Mouse (Mus musculus): Measurements from ENCODE around the gene Tmem231.

Gene Tmem231

GRCm38 (mm10) chr8:111933348-111934076, at the start of gene Tmem231:
Gene Tmem231 (minus strand): TSS chr8:111933881.
- DNase-seq (ENCODE audit: low read depth, low spot score) = peak; percentile 70

- DNase-seq (ENCODE audit: low read depth, low spot score) = no peak
These were observed 48.4 kb upstream of the Tmem231 start for GRCm38 (mm10) chr8:111982116-111982515.

- no peak for DNase-seq (ENCODE audit: low read depth, low spot score)
These were observed 44.5 kb upstream of the Tmem231 start for GRCm38 (mm10) chr8:111978147-111978546.

GRCm38 (mm10) chr8:111976326-111976725, 42.6 kb upstream of the Tmem231 start:
- DNase-seq (ENCODE audit: low read depth, low spot score) = no peak

- no peak for DNase-seq (ENCODE audit: low read depth, low spot score)
These were observed 42.0 kb upstream of the Tmem231 start for GRCm38 (mm10) chr8:111975706-111976105.

- no peak for DNase-seq (ENCODE audit: low read depth, low spot score)
These were observed 40.5 kb upstream of the Tmem231 start for GRCm38 (mm10) chr8:111974138-111974537.

DNA sequence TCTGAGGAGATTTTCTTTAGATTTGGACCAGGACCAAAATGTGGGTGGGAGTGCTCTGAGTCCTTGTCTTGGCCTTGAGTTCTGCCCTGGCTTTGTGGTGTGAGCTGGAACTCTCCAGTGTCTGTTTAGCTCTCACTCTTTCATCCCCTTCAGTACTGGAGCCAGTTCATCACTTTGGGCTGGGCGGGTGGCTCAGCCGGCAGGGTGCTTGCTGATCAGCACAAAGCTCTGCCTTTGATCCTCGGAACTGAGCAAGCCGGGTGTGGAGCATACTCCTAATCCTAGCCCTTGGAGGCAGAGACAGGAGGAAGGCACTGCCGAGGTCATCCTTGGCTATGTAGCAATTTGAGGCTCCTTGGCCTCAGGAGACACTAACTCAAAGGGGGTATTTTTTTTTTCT, 35.3 kb upstream of the Tmem231 start:
- DNase-seq (ENCODE audit: low read depth, low spot score) = no peak

DNA sequence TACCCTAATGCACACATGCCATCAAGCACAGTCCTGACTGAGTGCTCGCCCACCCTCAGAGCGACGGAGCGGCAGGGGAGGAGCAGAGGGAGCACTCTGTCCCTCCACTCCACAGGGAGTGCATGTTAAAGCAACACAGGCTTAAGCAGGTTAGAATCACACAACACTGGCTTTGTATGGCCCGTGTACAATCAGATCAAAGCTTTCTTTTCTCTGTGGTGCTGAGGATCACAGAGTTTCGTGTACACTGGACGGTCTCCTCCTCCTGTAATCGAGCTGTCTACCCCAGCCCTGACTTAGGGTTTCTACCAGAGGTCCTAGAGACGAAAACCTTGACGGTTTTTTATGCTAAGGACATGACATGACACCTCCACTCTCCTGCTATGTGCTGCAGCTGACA, 34.9 kb upstream of the Tmem231 start:
- no peak for DNase-seq (ENCODE audit: low read depth, low spot score)

DNA sequence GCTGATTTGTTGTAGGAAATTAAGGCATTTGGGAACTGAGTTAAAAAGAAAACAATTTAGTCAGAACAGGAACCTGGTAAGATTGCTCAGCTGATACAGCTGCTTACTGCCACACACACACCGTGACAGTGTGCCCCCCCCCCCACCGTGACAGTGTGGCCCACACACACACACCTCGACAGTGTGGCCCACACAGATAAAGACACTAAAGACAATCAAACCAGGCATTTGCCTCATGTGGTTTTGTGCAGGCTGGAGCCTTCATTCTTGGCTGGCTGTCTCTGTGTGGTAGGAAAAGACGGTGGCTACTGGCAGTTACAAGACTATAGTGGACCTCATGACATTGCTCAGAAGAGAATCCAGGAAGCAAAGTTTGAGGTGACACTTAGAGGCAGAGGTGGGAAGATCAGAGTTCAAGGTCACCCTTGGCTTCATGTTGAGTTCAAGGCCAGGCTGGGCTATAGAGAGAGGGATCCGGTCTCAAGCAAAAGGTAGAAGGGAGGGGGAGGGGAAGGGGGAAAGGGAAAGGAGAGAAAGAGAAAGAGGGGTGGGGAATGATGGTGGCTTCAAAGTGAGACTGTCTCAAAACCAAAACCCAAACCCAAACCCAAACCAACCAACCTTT, 33.7 kb upstream of the Tmem231 start:
- no peak for DNase-seq (ENCODE audit: low read depth, low spot score)

GRCm38 (mm10) chr8:111964849-111965561, 31.3 kb upstream of the Tmem231 start:
- no peak for DNase-seq (ENCODE audit: low read depth, low spot score)

GRCm38 (mm10) chr8:111964351-111964750, 30.7 kb upstream of the Tmem231 start:
- DNase-seq (ENCODE audit: low read depth, low spot score) = no peak

GRCm38 (mm10) chr8:111963546-111963945, 29.9 kb upstream of the Tmem231 start:
- no peak for DNase-seq (ENCODE audit: low read depth, low spot score)

- no peak for DNase-seq (ENCODE audit: low read depth, low spot score)
These were observed 29.4 kb upstream of the Tmem231 start for GRCm38 (mm10) chr8:111963091-111963490.

- no peak for DNase-seq (ENCODE audit: low read depth, low spot score)
These were observed 28.9 kb upstream of the Tmem231 start for GRCm38 (mm10) chr8:111962589-111962988.

GRCm38 (mm10) chr8:111961330-111961729, 27.6 kb upstream of the Tmem231 start:
- no peak for DNase-seq (ENCODE audit: low read depth, low spot score)

GRCm38 (mm10) chr8:111960591-111961321, 27.1 kb upstream of the Tmem231 start:
- DNase-seq (ENCODE audit: low read depth, low spot score) = no peak

DNA sequence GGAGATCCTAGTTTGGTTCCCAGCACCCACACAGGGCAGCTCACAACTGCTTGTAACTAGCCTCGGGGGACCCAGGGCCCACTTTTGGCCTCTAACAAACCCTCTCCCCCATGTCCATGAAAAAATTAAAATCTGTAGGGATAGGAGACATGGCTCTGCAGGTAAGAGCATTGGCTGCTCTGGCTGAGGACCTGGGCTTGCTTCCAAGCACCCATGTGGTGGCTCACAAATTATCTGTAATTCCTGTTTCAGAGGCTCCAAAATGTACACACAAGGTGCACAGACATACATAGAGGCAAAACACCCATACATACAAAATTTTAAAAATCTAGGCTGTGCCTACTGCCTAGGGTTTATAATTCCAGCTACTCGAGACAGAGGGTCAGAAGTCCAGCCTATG, 23.6 kb upstream of the Tmem231 start:
- no peak for DNase-seq (ENCODE audit: low read depth, low spot score)

DNA sequence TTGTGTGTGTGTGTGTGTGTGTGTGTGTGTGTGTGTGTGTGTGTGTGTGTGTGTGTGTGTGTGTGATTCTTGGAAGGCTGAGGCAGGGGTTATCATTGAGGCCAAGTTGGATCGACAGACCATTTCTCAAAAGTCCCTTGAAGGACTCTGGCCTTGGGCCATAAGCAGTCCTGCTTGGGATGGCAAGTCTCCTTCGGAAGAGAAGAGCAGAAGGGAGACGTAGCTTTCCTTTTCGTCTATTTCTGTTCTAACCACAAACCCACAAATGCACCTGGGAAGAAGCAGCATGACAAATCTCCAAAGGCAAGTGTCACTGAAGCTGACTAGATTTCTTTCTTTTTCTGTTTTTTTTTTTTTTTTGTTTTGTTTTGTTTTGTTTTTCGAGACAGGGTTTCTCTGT, 22.2 kb upstream of the Tmem231 start:
- no peak for DNase-seq (ENCODE audit: low read depth, low spot score)

DNA sequence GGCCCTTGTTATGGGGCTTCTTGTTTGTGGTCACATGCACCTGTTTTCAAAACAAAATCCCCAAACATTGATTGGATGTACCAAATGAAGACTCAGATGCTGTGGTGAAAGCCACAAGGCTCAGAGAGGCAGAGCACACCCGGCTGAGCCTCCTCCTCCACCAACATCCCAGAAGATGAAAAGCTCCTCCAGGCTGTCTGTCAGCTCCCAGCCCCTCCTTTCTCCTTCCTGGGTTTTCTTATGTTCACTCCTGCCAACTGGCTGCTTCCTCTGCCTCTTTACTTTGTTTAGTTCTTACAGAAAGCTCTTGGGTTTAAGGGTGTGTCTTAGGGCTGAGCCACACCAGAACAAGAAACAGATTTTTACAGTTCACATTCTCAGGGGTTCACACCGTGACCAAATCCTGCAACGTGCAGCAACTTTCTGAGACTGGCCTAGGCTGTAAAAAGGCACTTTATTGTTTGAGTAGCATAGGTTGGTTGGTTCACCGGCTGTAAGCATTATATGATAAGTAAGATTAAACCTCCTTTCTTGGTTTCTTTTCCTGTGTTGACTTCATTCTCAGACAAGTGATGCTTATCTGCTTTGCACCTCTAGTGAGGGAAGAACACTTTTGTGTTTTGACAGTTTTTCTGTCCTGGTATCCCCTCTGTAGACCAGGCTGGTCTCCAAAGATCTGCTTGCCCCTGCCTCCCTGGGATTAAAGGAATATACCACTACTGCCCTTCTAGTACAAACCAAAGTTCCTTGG, 21.3 kb upstream of the Tmem231 start:
- DNase-seq (ENCODE audit: low read depth, low spot score) = no peak

DNA sequence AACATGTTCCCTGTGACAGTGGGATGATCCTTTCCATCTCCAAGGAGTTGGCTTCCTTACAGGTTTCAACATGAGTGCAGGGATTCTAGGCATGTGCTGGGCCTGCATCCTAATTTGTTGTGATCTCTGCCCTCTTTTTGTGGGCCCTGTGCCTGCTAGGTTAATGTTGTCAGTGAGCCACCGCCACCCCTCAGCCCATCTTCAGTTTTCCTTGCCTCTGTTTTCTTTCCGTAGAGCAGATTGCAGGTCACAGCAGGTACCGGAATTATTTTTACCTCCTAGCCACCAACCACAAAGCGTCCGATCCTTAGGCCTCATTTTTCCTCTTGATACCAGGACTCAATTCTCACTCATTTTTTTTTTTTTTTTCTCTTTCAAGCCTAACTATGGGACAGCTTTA, 18.3 kb upstream of the Tmem231 start:
- no peak for DNase-seq (ENCODE audit: low read depth, low spot score)

- no peak for DNase-seq (ENCODE audit: low read depth, low spot score)
These were observed 17.6 kb upstream of the Tmem231 start for GRCm38 (mm10) chr8:111951317-111951716.

Measured in retina, adult 2 months (tissue).